Mouse (Mus musculus) layer of hippocampus, postnatal 14 days (tissue): ENCODE data around the gene Pik3r2. TPM values are rescaled to one million over a fixed set of nuclear protein-coding genes. Genes with fewer than 3 reads are reported as not detected.

Experiments used
- microRNA-seq, 2 experiments: library from miRNA; unstranded; fragments of <30 nt; microRNA quantifications; one replicate each; pipeline ENCODE4 v1.2.0; 2021
- total RNA-seq, 2 experiments: library from RNA; stranded (reverse); gene quantifications; 2 replicates each; pipeline ENCODE4 v1.2.3; 2021

The Pik3r2 gene
- total RNA-seq, 2 experiments from 2014 or later, result 164 to 178 TPM

Small RNA genes lying within 50 kb of the gene (microRNA-seq; reads per million reads assigned to microRNA genes)
- gene Mir7240, result 25.2 to 34.8 reads per million in 2 experiments

Other genes with a start within 250 kb of the Pik3r2 start
- 100 to 1,000 TPM; 412 to 417 TPM for gene Fkbp8, start 249.0 kb downstream of the Pik3r2 start, total RNA-seq
- 10 to 100 TPM; 39.5 to 40.3 TPM for gene Kxd1, start 248.8 kb downstream of the Pik3r2 start, total RNA-seq
- 10 to 100 TPM; 18.7 TPM for gene Ell, start 237.3 kb downstream of the Pik3r2 start, total RNA-seq
- gene Isyna1, start 182.3 kb downstream of the Pik3r2 start, total RNA-seq, result 10 to 100 TPM; 38.8 to 46.1 TPM
- 100 to 1,000 TPM; 253 to 259 TPM for gene Ssbp4, start 167.8 kb downstream of the Pik3r2 start, total RNA-seq
- gene Lrrc25, start 160.6 kb downstream of the Pik3r2 start, total RNA-seq, result 1 to 10 TPM; 1.1 to 1.4 TPM
- gene Gdf15, start 144.3 kb downstream of the Pik3r2 start, total RNA-seq, result not detected
- gene Pgpep1, start 116.3 kb downstream of the Pik3r2 start, total RNA-seq, result 10 to 100 TPM; 25.9 to 30.8 TPM
- 10 to 100 TPM; 67.8 to 71.7 TPM for gene Lsm4, start 103.5 kb downstream of the Pik3r2 start, total RNA-seq
- 100 to 1,000 TPM; 163 to 179 TPM for gene Jund, start 77.8 kb downstream of the Pik3r2 start, total RNA-seq
- gene Iqcn, start 73.3 kb downstream of the Pik3r2 start, total RNA-seq, result under 1 TPM in 1 of 2 experiments, not detected in 1; 0.14 TPM
- gene Gm3336, start 58.2 kb downstream of the Pik3r2 start, total RNA-seq, result not detected
- under 1 TPM; 0.81 to 0.91 TPM for gene Pde4c, start 53.0 kb downstream of the Pik3r2 start, total RNA-seq
- gene Rab3a, start 22.0 kb downstream of the Pik3r2 start, total RNA-seq, result 100 to 1,000 TPM; 793 to 809 TPM
- 10 to 100 TPM; 47.6 to 52.2 TPM for gene Mpv17l2, start 15.8 kb downstream of the Pik3r2 start, total RNA-seq
- gene Mast3, start 28.3 kb upstream of the Pik3r2 start, total RNA-seq, result 100 to 1,000 TPM; 295 to 297 TPM
- 1 to 10 TPM; 1.5 TPM for gene Il12rb1, start 31.7 kb upstream of the Pik3r2 start, total RNA-seq
- gene Arrdc2, start 63.0 kb upstream of the Pik3r2 start, total RNA-seq, result 10 to 100 TPM; 23.3 to 24.5 TPM
- gene Kcnn1, start 86.5 kb upstream of the Pik3r2 start, total RNA-seq, result 10 to 100 TPM; 22.0 to 22.8 TPM
- 10 to 100 TPM; 84.5 to 92.7 TPM for gene Ccdc124, start 97.2 kb upstream of the Pik3r2 start, total RNA-seq
- 1 to 10 TPM; 7.3 to 8.3 TPM for gene Slc5a5, start 116.0 kb upstream of the Pik3r2 start, total RNA-seq
- gene Rpl18a, start 120.7 kb upstream of the Pik3r2 start, total RNA-seq, result 100 to 1,000 TPM; 673 to 736 TPM
- 10 to 100 TPM; 73.2 to 77.0 TPM for gene Map1s, start 129.2 kb upstream of the Pik3r2 start, total RNA-seq